Mouse (Mus musculus) midbrain, embryonic 15.5 days (tissue): Measurements from ENCODE around the gene Magea2. TPM values are rescaled to one million over a fixed set of nuclear protein-coding genes. Genes with fewer than 3 reads are reported as not detected.
"Not testable (repeated sequence)": the region's sequence is repeated elsewhere in the genome, so short reads cannot be mapped to it uniquely, and the experiment has no call there.

Source experiments
- ATAC-seq: fragments of 200-750 bp; cut with Nextera tagmentation; replicated peaks from 2 replicates; pipeline ENCODE4 v1.8.0; 2017; ENCODE audit warnings: moderate TSS enrichment
- H3K27ac ChIP-seq: fragments of 300-500 bp; sonication (generic); 2 replicates; pipeline ENCODE4 v1.5.1; 2015; ENCODE audit warnings: mild to moderate bottlenecking, inconsistent platforms
- H3K27me3 ChIP-seq: fragments of 300-500 bp; sonication (generic); replicated peaks from 2 replicates; pipeline ENCODE4 v1.6.1; 2015; ENCODE audit warnings: inconsistent platforms
- H3K36me3 ChIP-seq: fragments of 300-500 bp; sonication (generic); replicated peaks from 2 replicates; pipeline ENCODE4 v1.6.1; 2015; ENCODE audit warnings: inconsistent platforms
- H3K4me1 ChIP-seq: fragments of 300-500 bp; sonication (generic); 2 replicates; pipeline ENCODE4 v1.6.1; 2015; ENCODE audit warnings: inconsistent platforms
- H3K4me2 ChIP-seq: fragments of 300-500 bp; sonication (generic); 2 replicates; pipeline ENCODE4 v1.6.1; 2015; ENCODE audit warnings: inconsistent platforms, mild to moderate bottlenecking, moderate library complexity
- H3K4me3 ChIP-seq: fragments of 300-500 bp; sonication (generic); 2 replicates; pipeline ENCODE4 v1.5.1; 2015; ENCODE audit warnings: mild to moderate bottlenecking, inconsistent platforms
- H3K9ac ChIP-seq: fragments of 300-500 bp; sonication (generic); 2 replicates; pipeline ENCODE4 v1.6.1; 2015; ENCODE audit warnings: mild to moderate bottlenecking, inconsistent platforms
- H3K9me3 ChIP-seq: fragments of 300-500 bp; sonication (generic); 2 replicates; pipeline ENCODE4 v1.6.1; 2016; ENCODE audit warnings: inconsistent platforms
- WGBS: fragments of 180-500 bp; shearing (Covaris S2); methylation state at CpG from one replicate; pipeline ENCODE4 v1.1.7; 2015; ENCODE audit warnings: mixed read lengths; 5-methylcytosine and 5-hydroxymethylcytosine counted together
- polyA plus RNA-seq: library from polyadenylated mRNA; unstranded; fragments of >200 nt; fragmentation: Nextera tagmentation; extraction: Ambion mirVana; gene quantifications from 2 replicates; pipeline ENCODE4 v1.2.1, GENCODE M21; 2015

The Magea2 gene
- not detected in 2 replicates for polyA plus RNA-seq

GRCm38 (mm10) chrX:155093566-155093965, at the start of gene Magea2:
Gene Magea2 (minus strand): TSS chrX:155093666.
- not testable (repeated sequence) for H3K36me3 ChIP-seq, H3K27me3 ChIP-seq, H3K27ac ChIP-seq, H3K4me1 ChIP-seq, ATAC-seq, H3K9me3 ChIP-seq, H3K9ac ChIP-seq, H3K4me3 ChIP-seq, H3K4me2 ChIP-seq
- 74% methylated on average over 4 of the region's 4 CpGs for WGBS

- not testable (repeated sequence) for H3K4me2 ChIP-seq, ATAC-seq, H3K9me3 ChIP-seq, H3K4me3 ChIP-seq, H3K4me1 ChIP-seq, H3K27ac ChIP-seq, H3K9ac ChIP-seq, H3K27me3 ChIP-seq, H3K36me3 ChIP-seq
- 75% methylated on average over 3 of the region's 3 CpGs for WGBS
Observed at GRCm38 (mm10) chrX:155128312-155128711, 34.8 kb upstream of the Magea2 start, which contains the start of gene Cldn34b2. Gene Cldn34b2 (minus strand): TSS chrX:155128412.

- no peaks in the 10 kb centered on the region for H3K4me1 ChIP-seq
- no peaks in the 10 kb centered on the region for H3K9me3 ChIP-seq
- H3K27ac ChIP-seq = no peak overlapping the region
- no peak overlapping the region for H3K9ac ChIP-seq
- no peaks in the 10 kb centered on the region for H3K36me3 ChIP-seq
- no peak for ATAC-seq
- H3K27me3 ChIP-seq = no peaks in the 10 kb centered on the region
- no peak overlapping the region for H3K4me3 ChIP-seq
- no peak overlapping the region for H3K4me2 ChIP-seq
Observed at GRCm38 (mm10) chrX:155098024-155098423, 4.6 kb upstream of the Magea2 start.

GRCm38 (mm10) chrX:155089693-155090092, 3.8 kb downstream of the Magea2 start, which contains the start of gene Magea1:
Gene Magea1 (minus strand): TSS chrX:155089793.
- H3K4me3 ChIP-seq, H3K9ac ChIP-seq, H3K4me2 ChIP-seq, H3K27me3 ChIP-seq, H3K36me3 ChIP-seq, ATAC-seq, H3K27ac ChIP-seq, H3K4me1 ChIP-seq, H3K9me3 ChIP-seq: not testable (repeated sequence)
- WGBS = 100% methylated on average over 1 of the region's 2 CpGs

- not testable (repeated sequence) for H3K4me2 ChIP-seq, H3K9me3 ChIP-seq, H3K27ac ChIP-seq, H3K9ac ChIP-seq, H3K36me3 ChIP-seq, ATAC-seq, H3K4me3 ChIP-seq, H3K27me3 ChIP-seq, H3K4me1 ChIP-seq
- 85% methylated on average over 16 of the region's 16 CpGs for WGBS
Observed at GRCm38 (mm10) chrX:155063045-155063444, 30.4 kb downstream of the Magea2 start, which contains the start of gene Magea5. Gene Magea5 (minus strand): TSS chrX:155063145.

- H3K27me3 ChIP-seq, ATAC-seq, H3K4me1 ChIP-seq, H3K4me3 ChIP-seq, H3K9me3 ChIP-seq, H3K36me3 ChIP-seq, H3K4me2 ChIP-seq, H3K9ac ChIP-seq, H3K27ac ChIP-seq: not testable (repeated sequence)
- WGBS = 88% methylated on average over 11 of the region's 11 CpGs
Observed at GRCm38 (mm10) chrX:154995750-154996149, 97.7 kb downstream of the Magea2 start, which contains the start of gene Magea8. Gene Magea8 (minus strand): TSS chrX:154995850.

Other genes starting within 250 kb of the Magea2 start
- not detected in 2 replicates for gene Cldn34b1, start 203.4 kb downstream of the Magea2 start, polyA plus RNA-seq
- not detected in 2 replicates for gene Magea6, start 157.7 kb downstream of the Magea2 start, polyA plus RNA-seq
- gene Magea3, start 144.2 kb downstream of the Magea2 start, polyA plus RNA-seq = not detected in 2 replicates
- not detected in 2 replicates for gene Magea8, start 97.8 kb downstream of the Magea2 start, polyA plus RNA-seq
- gene Magea5, start 30.5 kb downstream of the Magea2 start, polyA plus RNA-seq = not detected in 2 replicates
- not detected in 2 replicates for gene Magea1, start 3.9 kb downstream of the Magea2 start, polyA plus RNA-seq
- not detected in 2 replicates for gene Cldn34b2, start 34.7 kb upstream of the Magea2 start, polyA plus RNA-seq
- gene Sat1, start 122.8 kb upstream of the Magea2 start, polyA plus RNA-seq = 71.5 and 74.2 TPM in 2 replicates
- gene Acot9, start 168.8 kb upstream of the Magea2 start, polyA plus RNA-seq = 42.2 and 42.5 TPM in 2 replicates
- 81.6 and 81.8 TPM in 2 replicates for gene Prdx4, start 247.1 kb upstream of the Magea2 start, polyA plus RNA-seq